Mouse (Mus musculus): ENCODE measurements around the gene Msi2. TPM values are rescaled to one million over a fixed set of nuclear protein-coding genes. Genes with fewer than 3 reads are reported as not detected.

Gene Msi2
- total RNA-seq, 1 experiment from 2014 or later: 72.0 TPM

DNA sequence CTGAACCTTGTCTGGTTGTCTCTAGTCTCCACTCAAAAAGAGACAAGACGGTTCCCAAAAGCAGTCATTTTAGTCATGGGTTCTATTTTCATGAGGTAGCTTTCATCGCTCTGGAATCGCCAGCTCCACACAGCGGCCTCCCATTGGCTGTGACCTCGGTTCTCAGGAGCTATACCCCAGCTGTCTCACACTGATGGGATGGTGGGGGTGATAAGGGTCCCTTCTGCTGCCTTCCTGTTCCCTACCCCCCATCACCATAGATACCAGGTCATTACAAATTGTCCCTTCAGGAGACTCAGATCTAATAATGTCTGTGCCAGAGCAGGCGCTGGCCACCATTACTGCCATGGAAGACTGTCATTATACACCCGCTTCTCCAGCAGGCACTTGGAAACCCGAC, 255.5 kb downstream of the Msi2 start:
- ATAC-seq (replicated peaks; ENCODE audit: insufficient number of reproducible peaks, low FRiP score, low TSS enrichment, poor library complexity, severe bottlenecking): no peak

DNA sequence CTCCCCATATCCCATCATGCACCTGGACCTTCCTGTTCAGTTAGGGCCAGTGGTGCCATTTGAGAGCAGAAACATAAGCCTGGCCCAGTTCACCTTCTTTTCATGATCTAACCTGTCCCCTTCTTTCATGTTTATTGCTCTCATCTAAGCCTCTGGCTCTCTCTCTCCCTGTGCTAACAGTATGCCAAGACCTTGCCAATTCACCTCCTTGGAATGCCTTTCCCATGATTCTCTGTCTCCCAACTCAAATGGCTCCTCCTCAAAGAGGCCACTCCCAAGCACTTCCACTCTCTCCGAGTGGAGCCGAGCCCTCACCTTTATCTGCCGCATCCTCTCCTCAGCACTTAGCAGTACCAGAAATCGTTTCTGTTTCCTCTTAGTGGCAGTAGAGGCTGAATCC, 256.7 kb downstream of the Msi2 start:
- no peak for ATAC-seq (replicated peaks; ENCODE audit: insufficient number of reproducible peaks, low FRiP score, low TSS enrichment, poor library complexity, severe bottlenecking)

DNA sequence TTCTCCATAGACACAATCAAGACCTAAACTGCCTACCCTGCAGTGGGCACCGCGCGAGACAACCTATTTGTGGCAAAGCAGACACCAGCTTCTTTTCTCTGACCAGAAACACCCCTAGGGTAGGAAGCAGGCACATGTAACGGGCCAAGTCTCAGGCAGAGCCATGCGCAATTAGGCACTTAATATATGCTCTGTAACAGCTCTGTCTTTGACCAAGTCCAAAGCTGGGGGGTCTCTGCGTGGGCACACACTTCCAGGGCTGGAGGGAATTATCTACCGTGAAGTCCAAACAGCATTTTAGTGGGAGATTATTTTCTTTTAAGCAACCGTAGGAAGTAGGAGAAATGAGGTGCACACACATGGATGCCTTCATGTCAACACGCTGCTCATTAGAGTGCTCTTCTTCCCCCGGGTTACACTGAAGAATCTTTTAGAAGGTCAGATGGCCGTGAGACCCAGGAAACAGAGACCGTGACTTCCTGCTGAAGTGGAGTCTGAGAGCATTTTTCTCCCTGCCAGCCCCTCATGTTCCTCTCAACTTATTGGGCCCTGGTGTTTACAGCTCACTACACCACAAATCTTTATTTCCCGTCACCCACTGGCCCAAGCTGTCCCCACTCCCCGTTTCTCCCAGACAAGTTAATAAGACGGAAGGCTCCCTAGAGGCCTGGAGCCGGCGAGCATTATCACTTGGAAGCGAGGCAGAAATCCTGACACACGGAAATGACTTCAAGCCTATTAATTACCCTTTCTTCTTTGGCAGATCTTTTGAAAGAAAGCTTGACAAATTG, 258.2 kb downstream of the Msi2 start:
- ATAC-seq (replicated peaks; ENCODE audit: insufficient number of reproducible peaks, low FRiP score, low TSS enrichment, poor library complexity, severe bottlenecking): no peak

DNA sequence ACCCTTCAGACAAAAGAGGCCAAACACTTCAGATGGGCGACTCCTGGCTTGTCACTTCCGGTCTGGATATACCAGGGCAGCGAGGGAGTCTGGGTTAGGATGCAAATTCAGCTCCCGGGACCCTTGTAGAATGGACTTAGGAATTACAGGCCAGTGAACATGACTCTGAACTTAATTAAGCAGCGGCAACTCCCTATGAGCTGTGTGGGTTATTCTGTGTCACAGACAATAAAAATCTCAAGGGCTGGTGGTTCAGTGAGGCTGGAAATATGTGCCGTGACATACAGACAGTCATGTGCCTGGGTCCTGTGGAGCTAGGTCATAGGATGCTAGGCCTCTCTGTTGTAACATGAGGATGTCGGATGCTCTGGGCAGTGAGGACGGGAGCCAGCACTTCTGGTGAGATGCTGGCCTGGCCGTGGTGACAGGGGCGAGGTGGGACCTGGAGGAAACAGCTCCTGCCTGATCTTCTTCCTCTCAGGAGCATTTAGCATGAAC, 261.0 kb downstream of the Msi2 start:
- no peak for ATAC-seq (replicated peaks; ENCODE audit: insufficient number of reproducible peaks, low FRiP score, low TSS enrichment, poor library complexity, severe bottlenecking)

DNA sequence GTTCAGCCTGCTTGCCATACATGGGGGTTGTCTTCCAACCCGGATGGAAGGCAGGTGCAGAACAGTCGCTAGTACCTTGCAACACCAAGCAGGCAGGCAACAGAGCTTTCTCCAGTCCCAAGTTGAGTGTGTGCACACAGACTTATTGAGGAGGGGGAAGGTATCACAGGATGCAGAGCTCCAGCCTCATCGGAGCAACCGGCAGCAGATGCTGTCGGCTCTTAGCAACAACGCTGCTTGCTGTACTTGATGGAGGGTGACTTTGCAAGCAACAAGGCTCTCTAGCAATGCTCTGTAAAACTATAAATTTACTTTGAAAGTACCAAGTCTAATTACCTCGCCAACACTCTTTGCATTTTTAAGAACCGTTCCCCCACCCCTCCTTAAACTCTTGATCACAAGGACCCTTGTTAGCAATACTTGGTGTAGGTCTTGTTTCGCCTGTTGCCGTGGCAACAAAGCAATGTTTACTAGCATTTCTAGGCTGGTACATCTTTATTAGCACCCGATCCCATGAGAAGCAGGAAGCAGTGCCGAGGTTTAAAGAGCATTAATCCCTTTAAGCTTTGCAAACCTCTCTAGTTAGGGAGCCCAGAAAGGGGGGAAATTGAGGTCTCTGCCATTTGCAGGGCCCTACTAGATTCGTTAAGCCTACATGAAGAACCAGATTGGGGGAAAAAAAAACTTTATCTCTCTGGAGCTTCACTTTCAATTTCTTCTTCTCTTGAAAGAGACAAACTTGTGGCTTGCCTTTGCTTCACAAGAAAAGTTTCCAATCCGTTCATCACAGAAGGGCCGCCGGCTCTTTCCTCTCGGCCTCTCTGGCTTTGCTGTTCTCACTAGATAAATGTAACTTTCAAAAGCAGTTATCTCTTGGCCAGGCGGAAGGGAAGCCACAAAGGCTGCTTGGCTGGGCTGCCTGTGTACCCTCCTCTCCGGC, 263.2 kb downstream of the Msi2 start:
- ATAC-seq (replicated peaks; ENCODE audit: insufficient number of reproducible peaks, low FRiP score, low TSS enrichment, poor library complexity, severe bottlenecking): no peak

DNA sequence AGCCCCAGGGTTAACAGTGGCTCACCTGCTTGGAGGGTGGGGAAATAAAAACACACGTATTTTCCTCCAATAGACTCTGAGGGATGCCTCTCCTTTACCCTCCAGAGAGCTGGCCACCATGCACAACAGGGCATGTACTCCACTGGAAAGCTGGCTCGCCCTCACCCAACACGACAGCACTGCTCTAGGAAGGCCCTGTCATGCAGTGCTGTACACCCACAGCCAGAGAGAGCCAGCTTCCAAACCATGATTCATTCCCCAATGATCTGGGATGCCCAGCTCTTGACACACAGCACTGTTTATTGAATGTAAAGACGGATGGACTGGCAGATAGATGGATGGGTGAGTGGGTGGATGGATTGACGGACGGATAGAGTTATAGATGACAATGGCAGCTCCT, 269.1 kb downstream of the Msi2 start:
- ATAC-seq (replicated peaks; ENCODE audit: insufficient number of reproducible peaks, low FRiP score, low TSS enrichment, poor library complexity, severe bottlenecking): no peak

DNA sequence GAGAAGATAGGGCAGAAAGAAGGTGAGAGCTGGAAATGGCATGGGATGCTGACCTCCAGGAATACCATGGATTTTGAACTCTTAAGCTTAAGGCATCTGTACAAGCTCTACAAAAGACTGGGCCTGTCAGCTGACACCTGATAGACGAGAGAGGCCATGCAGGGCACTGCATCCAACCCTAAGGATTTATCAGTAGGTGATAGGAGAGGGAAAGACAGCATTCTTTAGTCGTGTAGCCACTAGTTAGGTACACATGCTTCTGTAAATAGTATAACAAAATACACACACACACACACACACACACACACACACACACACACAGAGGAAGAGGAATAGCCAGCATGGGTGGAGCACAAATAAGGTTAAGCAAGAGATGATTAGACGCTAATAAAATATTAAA, 269.7 kb downstream of the Msi2 start:
- ATAC-seq (replicated peaks; ENCODE audit: insufficient number of reproducible peaks, low FRiP score, low TSS enrichment, poor library complexity, severe bottlenecking): no peak

DNA sequence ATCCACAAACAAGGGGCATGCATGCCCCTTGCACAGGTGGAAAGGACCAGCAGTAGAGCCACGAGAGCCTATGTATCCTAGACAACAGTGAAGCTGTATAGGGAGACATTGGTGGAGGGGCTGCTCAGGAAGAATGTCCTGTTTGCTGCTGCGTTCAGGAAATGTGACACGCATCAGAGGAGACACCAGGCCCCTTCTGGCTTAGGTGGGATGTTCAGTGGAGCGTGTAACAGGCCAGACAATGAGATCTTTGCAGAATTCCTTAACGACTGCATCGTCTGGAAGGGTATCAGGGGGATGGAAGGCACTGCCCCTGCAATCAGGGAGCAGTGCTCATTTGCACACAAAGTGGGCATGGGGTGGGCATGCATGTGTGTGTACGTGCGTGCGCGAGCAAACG, 271.0 kb downstream of the Msi2 start:
- ATAC-seq (replicated peaks; ENCODE audit: insufficient number of reproducible peaks, low FRiP score, low TSS enrichment, poor library complexity, severe bottlenecking): no peak

DNA sequence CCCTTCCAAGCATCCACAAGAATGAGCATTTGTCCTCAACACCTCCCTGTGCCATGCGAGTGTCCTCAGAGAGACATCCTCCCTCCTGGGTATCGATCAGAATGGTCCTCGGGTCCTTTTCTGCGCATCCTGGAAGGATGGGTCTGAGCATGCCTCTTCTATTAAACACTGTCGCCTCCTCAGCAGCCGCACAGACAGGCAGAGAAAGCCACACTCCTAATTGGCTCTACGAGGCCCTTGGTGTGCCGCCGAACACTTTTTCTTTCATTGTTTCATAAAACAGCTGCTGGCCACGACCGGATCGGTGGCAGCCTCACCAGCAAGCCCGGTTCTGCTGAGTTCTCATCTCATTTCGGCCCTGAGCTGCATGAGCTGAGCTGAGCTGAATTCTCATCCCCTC, 274.4 kb downstream of the Msi2 start:
- ATAC-seq (replicated peaks; ENCODE audit: insufficient number of reproducible peaks, low FRiP score, low TSS enrichment, poor library complexity, severe bottlenecking): no peak

DNA sequence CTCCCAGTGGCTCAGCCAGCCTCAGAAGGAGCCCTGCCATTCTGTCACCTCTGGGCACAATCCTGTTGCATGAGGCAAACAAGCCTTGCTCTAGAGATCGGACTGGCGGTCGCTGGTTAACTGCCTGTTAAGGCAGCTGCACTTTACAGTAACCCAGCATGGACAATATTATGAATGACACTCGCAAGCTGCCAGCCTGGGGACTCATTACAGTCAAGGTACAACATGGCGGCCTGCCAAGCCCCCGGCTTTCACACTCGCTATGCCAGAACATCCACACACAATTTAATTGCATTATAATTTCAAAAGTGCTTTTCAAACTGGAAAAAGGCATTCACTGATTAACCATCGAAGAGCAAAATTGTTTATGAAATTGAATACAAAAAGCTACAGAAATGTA, 275.0 kb downstream of the Msi2 start:
- ATAC-seq (replicated peaks; ENCODE audit: insufficient number of reproducible peaks, low FRiP score, low TSS enrichment, poor library complexity, severe bottlenecking): no peak

DNA sequence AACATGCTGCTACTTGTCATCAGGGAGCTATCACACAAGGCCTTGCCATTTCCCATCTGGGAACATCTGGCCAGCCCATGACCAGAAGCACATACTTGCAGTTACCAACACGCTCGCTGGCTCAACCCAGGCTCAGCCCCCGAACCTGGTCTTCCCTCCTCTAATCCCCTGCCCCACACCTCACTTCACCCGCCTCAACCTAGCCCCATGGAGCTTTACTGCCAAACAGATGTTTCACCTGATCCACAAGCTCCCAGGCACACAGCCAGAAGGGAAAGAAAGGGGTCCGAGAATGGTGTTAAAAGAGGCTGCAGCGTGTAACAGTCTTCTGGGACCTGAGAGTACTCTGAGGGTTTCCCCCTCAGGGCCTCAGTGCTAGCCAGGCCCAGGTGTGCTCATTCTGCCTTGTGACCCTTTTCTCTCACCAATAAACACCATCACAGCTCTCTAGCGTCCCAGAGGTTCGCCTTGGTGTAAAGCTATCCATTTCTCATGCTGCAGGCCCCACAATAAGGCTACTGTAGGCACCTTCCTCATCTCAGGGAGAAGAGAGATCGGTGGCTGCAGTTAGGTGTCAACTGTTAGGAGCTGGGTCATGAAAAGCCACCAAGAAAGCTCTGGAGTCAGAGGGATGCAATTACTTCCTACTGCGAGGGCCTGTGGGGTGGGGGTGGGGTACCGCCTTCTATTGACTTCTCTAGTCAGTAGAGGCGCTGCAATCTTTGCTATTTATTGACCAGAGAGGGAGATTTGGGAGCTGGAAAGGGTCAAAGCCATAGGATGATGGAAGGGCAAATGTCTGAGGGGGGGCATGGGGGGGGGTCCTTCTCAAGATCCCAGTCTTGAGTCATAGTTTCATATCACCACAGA, 276.2 kb downstream of the Msi2 start:
- no peak for ATAC-seq (replicated peaks; ENCODE audit: insufficient number of reproducible peaks, low FRiP score, low TSS enrichment, poor library complexity, severe bottlenecking)

DNA sequence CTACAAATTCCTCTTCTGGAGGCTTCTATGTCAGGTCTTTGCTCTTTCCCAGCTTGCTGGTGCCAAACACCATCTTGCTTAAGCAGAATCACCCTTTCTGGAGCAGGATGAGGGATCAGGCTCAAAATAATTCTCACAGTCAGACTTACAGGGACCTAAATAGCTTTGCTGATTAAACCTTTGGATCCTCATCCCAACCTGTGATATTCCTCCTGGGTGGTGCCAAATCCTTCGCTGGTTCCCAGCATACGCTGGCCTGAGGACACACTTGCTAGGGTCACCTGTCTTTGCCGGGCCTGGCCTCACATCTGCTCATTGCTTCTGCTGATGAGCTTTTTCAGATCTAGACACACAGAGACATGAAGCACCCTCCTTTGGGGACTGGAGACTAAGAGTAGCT, 279.7 kb downstream of the Msi2 start:
- no peak for ATAC-seq (replicated peaks; ENCODE audit: insufficient number of reproducible peaks, low FRiP score, low TSS enrichment, poor library complexity, severe bottlenecking)

DNA sequence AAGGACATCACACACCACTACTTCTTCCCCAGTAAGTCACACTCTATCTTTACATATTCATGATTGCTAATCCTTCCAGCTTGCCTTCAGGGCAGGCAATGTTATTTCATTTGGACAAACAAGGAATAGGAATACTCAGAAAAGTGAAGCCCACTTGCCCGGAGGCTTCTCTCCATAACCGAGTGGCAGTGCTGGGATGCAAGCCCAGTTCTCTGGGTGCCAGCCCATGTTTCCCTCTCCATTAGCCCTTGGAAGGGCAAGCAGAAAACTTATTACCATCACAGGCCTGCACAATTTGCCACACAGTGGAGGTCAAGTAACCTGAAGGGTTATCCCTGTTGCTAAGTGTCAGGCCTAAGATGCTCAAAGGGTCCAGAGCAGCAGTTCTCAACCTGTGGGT, 281.7 kb downstream of the Msi2 start:
- no peak for ATAC-seq (replicated peaks; ENCODE audit: insufficient number of reproducible peaks, low FRiP score, low TSS enrichment, poor library complexity, severe bottlenecking)

DNA sequence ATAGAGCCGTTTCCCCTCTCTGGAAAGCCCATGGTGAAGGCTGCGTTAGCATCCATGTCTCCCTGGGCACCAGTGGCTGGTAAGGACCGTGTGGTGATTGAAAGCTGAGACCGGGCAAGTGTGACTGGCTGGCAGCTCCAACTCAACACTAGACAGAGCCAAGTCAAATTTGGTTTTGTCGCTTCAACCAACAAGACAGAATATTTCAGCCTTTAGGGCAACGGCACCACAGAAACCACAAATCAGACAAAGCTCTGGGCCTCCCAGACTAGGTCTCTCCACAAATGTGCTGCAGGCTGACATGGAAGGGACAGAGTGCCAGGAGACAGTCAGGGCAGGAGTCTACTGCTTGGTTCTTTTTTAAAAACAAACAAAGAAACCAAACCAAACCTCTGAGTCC, 282.8 kb downstream of the Msi2 start:
- ATAC-seq (replicated peaks; ENCODE audit: insufficient number of reproducible peaks, low FRiP score, low TSS enrichment, poor library complexity, severe bottlenecking): no peak

DNA sequence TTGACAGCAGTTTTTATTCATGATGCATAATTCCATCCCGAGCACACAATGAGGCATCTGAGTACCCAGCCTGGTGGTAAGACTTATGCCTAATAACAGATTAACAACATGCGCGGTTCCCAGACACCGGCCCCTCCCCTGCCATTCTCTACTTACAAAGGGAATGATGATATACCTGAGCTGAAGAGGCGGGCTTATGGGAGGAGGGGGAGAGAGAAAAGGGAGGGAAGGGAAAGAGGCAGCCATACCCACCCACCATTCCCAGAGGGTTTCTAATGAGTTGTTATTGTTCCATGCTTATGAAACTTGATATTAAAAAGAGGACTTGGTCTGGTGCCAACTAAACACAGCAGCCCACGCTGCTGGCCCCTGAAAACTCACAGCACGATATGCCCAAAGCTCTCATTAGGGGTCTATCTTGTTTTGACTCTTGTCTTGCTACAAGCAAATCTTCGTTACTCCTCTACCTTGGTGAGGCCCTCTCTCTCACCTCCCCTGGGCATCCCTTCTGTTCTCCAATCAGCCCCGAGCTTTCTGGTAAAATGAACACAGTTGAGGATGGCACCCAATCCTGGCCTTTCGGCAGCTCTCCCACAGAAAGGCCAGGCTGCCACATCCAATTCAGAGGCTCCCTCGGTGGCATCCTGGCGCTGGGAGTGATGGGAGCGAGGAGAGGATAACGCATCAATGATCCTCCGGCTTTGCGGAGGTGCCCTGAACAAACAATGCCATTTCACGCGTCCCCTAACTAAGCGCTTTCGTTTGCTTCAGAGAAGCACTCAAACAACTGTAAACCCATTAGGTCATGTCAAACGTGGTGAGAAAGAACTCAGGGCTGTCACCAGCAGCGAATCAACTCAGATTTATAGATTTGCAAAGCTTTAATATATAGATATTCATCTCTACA, 286.7 kb downstream of the Msi2 start:
- no peak for ATAC-seq (replicated peaks; ENCODE audit: insufficient number of reproducible peaks, low FRiP score, low TSS enrichment, poor library complexity, severe bottlenecking)

DNA sequence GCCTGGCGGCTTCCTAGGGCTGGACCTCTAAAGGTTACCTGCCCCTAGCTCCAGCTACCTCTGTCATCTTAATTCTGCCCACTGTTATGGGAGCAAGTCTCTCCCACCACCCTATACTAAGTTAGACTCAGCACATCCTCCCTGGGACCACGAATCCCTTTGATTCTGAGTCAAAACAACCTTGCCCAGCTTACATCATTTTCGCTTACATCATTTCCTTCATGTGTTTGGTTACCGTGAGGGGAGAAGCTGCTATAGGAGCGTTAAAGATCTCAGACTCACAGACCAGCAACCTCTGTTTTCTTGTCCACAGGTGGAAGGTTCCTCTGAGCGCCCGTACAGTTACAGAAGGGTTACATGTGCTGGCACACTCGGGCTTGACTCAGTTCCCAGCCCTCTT, 288.0 kb downstream of the Msi2 start:
- ATAC-seq (replicated peaks; ENCODE audit: insufficient number of reproducible peaks, low FRiP score, low TSS enrichment, poor library complexity, severe bottlenecking): no peak

DNA sequence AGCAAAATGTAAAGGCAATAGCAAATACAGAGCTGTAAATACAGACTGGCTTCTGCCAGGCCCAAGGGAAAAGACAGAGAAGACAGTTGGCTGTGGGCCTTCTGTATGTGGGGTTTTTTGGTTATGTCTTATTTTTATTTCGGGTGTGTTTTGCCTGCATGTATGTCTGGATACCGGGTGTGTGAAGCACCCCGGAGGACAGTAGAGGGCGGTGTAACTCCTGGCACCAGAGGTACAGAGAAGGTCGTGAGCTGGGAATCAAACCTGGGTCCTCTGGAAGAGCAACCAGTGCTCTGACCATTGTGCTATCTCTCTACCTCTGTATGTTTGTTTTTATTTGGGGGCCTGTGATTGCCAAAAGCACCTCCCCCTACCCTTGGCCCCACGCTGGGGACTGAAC, 288.6 kb downstream of the Msi2 start:
- ATAC-seq (replicated peaks; ENCODE audit: insufficient number of reproducible peaks, low FRiP score, low TSS enrichment, poor library complexity, severe bottlenecking): no peak

DNA sequence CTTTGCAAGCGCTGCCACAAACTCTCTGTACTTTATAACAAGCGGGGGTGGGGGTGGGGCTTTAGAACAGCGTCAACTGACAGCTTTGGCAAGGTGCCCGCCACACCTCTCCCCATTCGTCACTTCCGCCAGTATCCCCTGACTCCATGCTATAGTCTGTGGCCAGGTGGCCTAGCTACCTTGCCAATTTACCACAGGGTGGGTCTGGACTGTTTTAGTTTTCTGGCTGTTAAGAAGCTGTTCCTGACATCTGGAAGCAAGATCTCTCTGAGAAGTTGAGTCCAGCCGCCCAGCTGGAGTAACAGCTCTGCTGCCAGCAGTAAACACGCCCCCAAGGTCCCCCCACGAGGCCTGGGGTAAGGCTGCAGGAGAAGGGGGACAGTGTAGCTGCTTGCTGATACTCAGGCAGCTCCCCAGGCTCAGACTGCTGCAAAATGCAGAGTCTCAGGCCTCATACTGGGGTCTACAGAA, 292.6 kb downstream of the Msi2 start:
- no peak for ATAC-seq (replicated peaks; ENCODE audit: insufficient number of reproducible peaks, low FRiP score, low TSS enrichment, poor library complexity, severe bottlenecking)

All from monocyte, adult 5-6 weeks (primary cell).